Mouse (Mus musculus) forebrain, embryonic 14.5 days (tissue): ENCODE measurements at regions not wholly inside any gene's neighbourhood (a gene's known extent, or its start where the extent isn't known, plus 50 kb on each side); places are given as distances from the start of the nearest gene placed in this dataset.

ENCODE experiments used
- ATAC-seq: fragments of 200-750 bp; cut with Nextera tagmentation; 2 replicates; pipeline ENCODE4 v1.8.0; 2017; ENCODE audit warnings: mild to moderate bottlenecking, moderate library complexity
- DNase-seq: peaks from one replicate; pipeline ENCODE4 v3.0.0-alpha.2; 2015; ENCODE audit warnings: low spot score
- H3K27ac ChIP-seq: fragments of 300-500 bp; sonication (generic); 2 replicates; pipeline ENCODE4 v1.5.1; 2014; ENCODE audit warnings: low read depth, mild to moderate bottlenecking, control low read depth, low read length, moderate library complexity
- H3K27me3 ChIP-seq: fragments of 300-500 bp; sonication (generic); replicated peaks from 2 replicates; pipeline ENCODE4 v1.6.1; 2014; ENCODE audit warnings: low read length, control low read depth, mixed read lengths; ENCODE audit not compliant: control insufficient read depth, insufficient read depth
- H3K36me3 ChIP-seq: fragments of 300-500 bp; sonication (generic); 2 replicates; pipeline ENCODE4 v1.6.1; 2014; ENCODE audit warnings: low read length, control low read depth; ENCODE audit not compliant: control insufficient read depth, insufficient read depth
- H3K4me1 ChIP-seq: fragments of 300-500 bp; sonication (generic); 2 replicates; pipeline ENCODE4 v1.6.1; 2014; ENCODE audit warnings: antibody characterized with exemption, low read length, control low read depth; ENCODE audit not compliant: control insufficient read depth, insufficient read depth
- H3K4me2 ChIP-seq: fragments of 300-500 bp; sonication (generic); 2 replicates; pipeline ENCODE4 v1.6.1; 2014; ENCODE audit warnings: mild to moderate bottlenecking, control low read depth, low read length
- H3K4me3 ChIP-seq: fragments of 300-500 bp; sonication (generic); 2 replicates; pipeline ENCODE4 v1.5.1; 2014; ENCODE audit warnings: low read depth, low read length, control low read depth
- H3K9ac ChIP-seq: fragments of 300-500 bp; sonication (generic); 2 replicates; pipeline ENCODE4 v1.6.1; 2014; ENCODE audit warnings: mild to moderate bottlenecking, low read length, control low read depth, moderate library complexity
- H3K9me3 ChIP-seq: fragments of 300-500 bp; sonication (generic); replicated peaks from 2 replicates; pipeline ENCODE4 v1.6.1; 2016; ENCODE audit warnings: low read length, control low read depth, mixed read lengths; ENCODE audit not compliant: control insufficient read depth
- WGBS: fragments of 180-500 bp; shearing (Covaris S2); extraction: QIAGEN DNeasy Blood & Tissue Kit; methylation state at CpG from one replicate; pipeline ENCODE4 v1.1.7; 2014; 5-methylcytosine and 5-hydroxymethylcytosine counted together

GRCm38 (mm10) chr7:115056992-115057645 is 313.6 kb downstream of the Insc start:
- ATAC-seq = peak; percentile 52; the same call in 1 of the 2 replicates
- no peak overlapping the region for H3K27ac ChIP-seq
- WGBS = 17% methylated on average over 3 of the region's 3 CpGs

GRCm38 (mm10) chr7:115057736-115058135 is 314.2 kb downstream of the Insc start:
- WGBS = 49% methylated on average over 3 of the region's 3 CpGs
- no peaks in the 10 kb centered on the region for H3K27me3 ChIP-seq
- H3K9ac ChIP-seq = no peak overlapping the region
- H3K27ac ChIP-seq = no peak overlapping the region
- no peak overlapping the region for H3K4me3 ChIP-seq
- H3K4me1 ChIP-seq = peaks cover 12% of the 10 kb centered on the region
- DNase-seq (no peak), ATAC-seq (no peak)
- H3K9me3 ChIP-seq = no peaks in the 10 kb centered on the region
- H3K36me3 ChIP-seq = no peaks in the 10 kb centered on the region
- H3K4me2 ChIP-seq = no peak overlapping the region

More at GRCm38 (mm10) chr7:115056992-115057645, 313.6 kb downstream of the Insc start:
- Histone ChIP-seq H3K27me3 (no peaks in the 10 kb centered on the region), H3K9ac (no peak overlapping the region), H3K4me3 (no peak overlapping the region), H3K4me1 (peaks cover 12% of the 10 kb centered on the region), H3K4me2 (no peak overlapping the region), H3K36me3 (no peaks in the 10 kb centered on the region), H3K9me3 (no peaks in the 10 kb centered on the region)
- DNase-seq = peak; percentile 35

GRCm38 (mm10) chr7:115060171-115060570 is 316.7 kb downstream of the Insc start:
- no peaks in the 10 kb centered on the region for H3K36me3 ChIP-seq
- no peak overlapping the region for H3K4me3 ChIP-seq
- no peak overlapping the region for H3K9ac ChIP-seq
- H3K9me3 ChIP-seq = no peaks in the 10 kb centered on the region
- 56% methylated on average over 5 of the region's 5 CpGs for WGBS
- ATAC-seq = no peak
- DNase-seq = no peak
- no peak overlapping the region for H3K4me2 ChIP-seq
- H3K27ac ChIP-seq = no peak overlapping the region
- H3K27me3 ChIP-seq = no peaks in the 10 kb centered on the region
- H3K4me1 ChIP-seq = peaks cover 18% of the 10 kb centered on the region

DNA sequence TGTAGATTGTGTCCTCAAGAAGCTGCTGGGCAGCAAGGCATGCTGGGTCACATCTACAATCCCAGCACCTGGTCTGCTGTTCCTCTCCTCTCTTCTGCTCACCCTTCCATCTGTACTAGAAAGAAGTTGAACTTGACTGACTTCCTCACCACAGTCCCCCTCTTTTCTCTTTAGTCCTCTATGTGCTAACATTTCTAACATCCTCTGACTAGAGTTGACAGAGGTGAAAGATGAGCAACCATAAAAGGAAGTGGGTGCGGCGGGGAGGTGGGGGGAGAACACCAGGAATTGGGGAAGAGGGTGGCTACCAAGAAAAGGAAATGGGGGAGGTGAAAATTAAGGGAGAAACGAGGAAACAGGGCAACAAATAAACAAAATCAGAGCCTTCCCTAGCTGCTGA is 319.3 kb downstream of the Insc start:
- Histone ChIP-seq H3K36me3 (no peaks in the 10 kb centered on the region), H3K4me3 (no peak overlapping the region), H3K27ac (no peak overlapping the region), H3K4me2 (no peak overlapping the region), H3K4me1 (peaks cover 6% of the 10 kb centered on the region; the same call in 1 of the 2 replicates), H3K9me3 (no peaks in the 10 kb centered on the region), H3K9ac (no peak overlapping the region), H3K27me3 (no peaks in the 10 kb centered on the region)
- ATAC-seq = no peak
- no peak for DNase-seq
- WGBS = 74% methylated on average over 3 of the region's 3 CpGs

DNA sequence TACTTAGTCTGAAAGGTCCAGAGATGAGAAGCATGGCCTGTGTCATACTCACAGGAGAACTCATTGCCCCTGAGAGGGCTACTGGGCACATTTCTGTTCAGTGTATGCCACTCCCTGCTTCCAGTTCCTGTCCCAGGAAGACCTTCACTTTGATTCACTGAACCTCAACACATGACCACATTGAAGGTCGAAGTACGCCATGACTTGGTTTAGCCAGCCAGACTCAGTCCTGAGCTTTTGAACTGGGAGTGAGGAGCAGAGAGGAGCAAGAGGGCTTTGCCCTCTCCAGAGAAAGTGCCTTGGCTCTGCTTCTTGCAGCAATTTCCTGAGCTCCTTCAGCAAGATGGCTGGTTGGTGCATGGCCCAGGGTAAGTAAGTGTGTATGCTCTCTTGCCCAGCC is 324.1 kb downstream of the Insc start:
- H3K9ac ChIP-seq = no peak overlapping the region
- WGBS = 93% methylated on average over 2 of the region's 2 CpGs
- H3K36me3 ChIP-seq = no peaks in the 10 kb centered on the region
- no peak overlapping the region for H3K27ac ChIP-seq
- DNase-seq (no peak), ATAC-seq (no peak)
- no peaks in the 10 kb centered on the region for H3K27me3 ChIP-seq
- H3K4me1 ChIP-seq = peaks cover 6% of the 10 kb centered on the region; the same call in 1 of the 2 replicates
- H3K4me2 ChIP-seq = no peak overlapping the region
- no peak overlapping the region for H3K4me3 ChIP-seq
- no peaks in the 10 kb centered on the region for H3K9me3 ChIP-seq

DNA sequence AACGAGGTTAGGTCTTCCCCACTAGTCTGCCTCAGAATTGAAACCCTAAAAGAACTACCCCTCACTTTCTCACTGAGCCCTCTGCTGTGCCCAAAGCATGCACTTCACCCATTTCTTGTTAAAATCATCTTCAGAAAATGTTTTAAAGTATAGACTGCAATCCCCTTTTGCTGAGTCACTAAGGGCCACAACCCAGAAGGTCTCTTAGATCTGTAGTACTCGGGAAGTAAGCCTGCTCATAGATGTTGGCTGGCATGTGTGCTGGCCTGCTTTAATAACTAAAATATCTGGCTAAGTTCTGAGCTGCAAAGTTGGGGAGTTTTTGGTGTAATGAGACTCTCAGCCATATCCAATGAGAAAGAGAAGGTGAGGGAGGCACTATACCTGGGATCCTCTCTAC is 329.9 kb downstream of the Insc start:
- H3K36me3 ChIP-seq = no peaks in the 10 kb centered on the region
- no peaks in the 10 kb centered on the region for H3K4me1 ChIP-seq
- DNase-seq = no peak
- H3K27ac ChIP-seq = no peak overlapping the region
- no peak overlapping the region for H3K9ac ChIP-seq
- no peaks in the 10 kb centered on the region for H3K9me3 ChIP-seq
- WGBS = 78% methylated on average over 2 of the region's 2 CpGs
- H3K27me3 ChIP-seq = no peaks in the 10 kb centered on the region
- ATAC-seq = no peak
- no peak overlapping the region for H3K4me2 ChIP-seq
- H3K4me3 ChIP-seq = no peak overlapping the region

GRCm38 (mm10) chr7:115076781-115077180 is 333.3 kb downstream of the Insc start:
- ATAC-seq (no peak), DNase-seq (no peak)
- WGBS = 88% methylated on average over 4 of the region's 4 CpGs
- H3K9me3 ChIP-seq = no peaks in the 10 kb centered on the region
- H3K4me3 ChIP-seq = no peak overlapping the region
- no peaks in the 10 kb centered on the region for H3K27me3 ChIP-seq
- H3K4me1 ChIP-seq = no peaks in the 10 kb centered on the region
- H3K27ac ChIP-seq = no peak overlapping the region
- no peaks in the 10 kb centered on the region for H3K36me3 ChIP-seq
- H3K9ac ChIP-seq = no peak overlapping the region
- no peak overlapping the region for H3K4me2 ChIP-seq

- H3K4me3 ChIP-seq = no peak overlapping the region
- H3K27me3 ChIP-seq = no peaks in the 10 kb centered on the region
- WGBS = 88% methylated on average over 3 of the region's 3 CpGs
- H3K36me3 ChIP-seq = no peaks in the 10 kb centered on the region
- H3K9ac ChIP-seq = no peak overlapping the region
- H3K4me1 ChIP-seq = no peaks in the 10 kb centered on the region
- H3K27ac ChIP-seq = no peak overlapping the region
- DNase-seq (no peak), ATAC-seq (no peak)
- H3K4me2 ChIP-seq = no peak overlapping the region
- H3K9me3 ChIP-seq = no peaks in the 10 kb centered on the region
Measured at GRCm38 (mm10) chr7:115084711-115085380, 341.4 kb downstream of the Insc start.
